Mouse (Mus musculus) hematopoietic stem cell, adult 5-6 weeks (primary cell): ENCODE measurements around the gene Gstm4. TPM values are rescaled to one million over a fixed set of nuclear protein-coding genes. Genes with fewer than 3 reads are reported as not detected.

Source experiments
- ATAC-seq, 2 experiments: fragments of 125-278 bp in 1 of 2; replicated peaks in 1 of 2; 2 replicates each; pipeline ENCODE4 v1.8.0; 2016 to 2017; ENCODE audit warnings: inconsistent platforms in 2 of 2, mild to moderate bottlenecking in 2 of 2, moderate number of reproducible peaks in 2 of 2, low read depth in 1 of 2, moderate TSS enrichment in 1 of 2; ENCODE audit not compliant: low FRiP score in 2 of 2, poor library complexity in 2 of 2, severe bottlenecking in 2 of 2, insufficient read depth in 1 of 2, low TSS enrichment in 1 of 2
- total RNA-seq: library from RNA; stranded (forward); fragments of 172-1452, 232-1000 nt; gene quantifications from 2 replicates; pipeline ENCODE4 v1.2.3, GENCODE M21; 2017

Gstm4 gene
- total RNA-seq, 1 experiment from 2014 or later, result 13.1 TPM

DNA sequence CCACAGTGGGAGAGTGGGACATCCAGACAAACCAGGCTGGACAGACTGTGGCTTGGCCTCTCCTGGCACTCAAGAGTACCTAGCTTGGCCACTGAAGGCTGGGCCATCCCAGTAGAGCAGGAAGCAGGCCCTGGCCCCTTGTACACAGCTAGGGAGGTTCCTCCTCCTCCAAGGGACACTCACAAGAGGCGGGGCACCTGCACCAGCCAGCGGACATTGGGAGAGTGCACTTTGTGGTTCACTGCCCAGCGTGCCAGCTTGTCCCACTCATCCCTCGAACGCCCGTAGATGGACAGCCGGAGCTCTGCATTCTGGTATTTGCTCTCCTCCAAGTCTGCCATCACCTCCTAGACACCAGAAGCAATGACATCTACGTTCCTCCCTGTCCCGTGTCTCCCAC lies 32.1 kb upstream of the Gstm4 start:
- ATAC-seq, result no peak

DNA sequence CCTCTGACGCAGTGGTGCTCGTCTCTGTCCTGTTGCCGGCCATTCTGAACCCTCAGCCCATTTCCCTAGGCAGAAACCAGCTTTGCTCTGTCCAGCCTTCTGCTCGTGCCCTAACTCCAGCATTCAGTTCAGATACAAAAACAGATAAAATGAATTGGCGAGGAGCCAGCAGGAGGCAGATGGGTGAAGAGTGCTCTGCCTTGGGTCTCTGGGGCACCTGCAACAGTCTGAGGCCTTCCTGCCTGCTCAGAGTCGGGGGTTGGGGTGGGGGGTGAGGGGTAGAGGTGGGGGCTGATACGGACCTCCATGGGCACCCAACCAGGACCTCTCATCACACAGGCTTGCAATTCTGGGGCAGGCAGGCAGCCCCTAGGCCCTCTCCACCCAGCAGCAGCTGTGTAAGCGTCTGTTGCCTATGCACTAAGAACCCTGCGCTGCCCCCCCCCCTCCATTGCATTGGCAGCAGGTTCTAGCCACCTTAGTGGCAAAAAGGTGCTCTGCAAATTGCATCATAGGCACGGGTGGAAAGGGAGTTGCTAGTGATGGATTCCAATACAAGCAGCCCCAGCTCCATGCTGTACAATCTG lies 28.4 kb upstream of the Gstm4 start:
- no peak for ATAC-seq

DNA sequence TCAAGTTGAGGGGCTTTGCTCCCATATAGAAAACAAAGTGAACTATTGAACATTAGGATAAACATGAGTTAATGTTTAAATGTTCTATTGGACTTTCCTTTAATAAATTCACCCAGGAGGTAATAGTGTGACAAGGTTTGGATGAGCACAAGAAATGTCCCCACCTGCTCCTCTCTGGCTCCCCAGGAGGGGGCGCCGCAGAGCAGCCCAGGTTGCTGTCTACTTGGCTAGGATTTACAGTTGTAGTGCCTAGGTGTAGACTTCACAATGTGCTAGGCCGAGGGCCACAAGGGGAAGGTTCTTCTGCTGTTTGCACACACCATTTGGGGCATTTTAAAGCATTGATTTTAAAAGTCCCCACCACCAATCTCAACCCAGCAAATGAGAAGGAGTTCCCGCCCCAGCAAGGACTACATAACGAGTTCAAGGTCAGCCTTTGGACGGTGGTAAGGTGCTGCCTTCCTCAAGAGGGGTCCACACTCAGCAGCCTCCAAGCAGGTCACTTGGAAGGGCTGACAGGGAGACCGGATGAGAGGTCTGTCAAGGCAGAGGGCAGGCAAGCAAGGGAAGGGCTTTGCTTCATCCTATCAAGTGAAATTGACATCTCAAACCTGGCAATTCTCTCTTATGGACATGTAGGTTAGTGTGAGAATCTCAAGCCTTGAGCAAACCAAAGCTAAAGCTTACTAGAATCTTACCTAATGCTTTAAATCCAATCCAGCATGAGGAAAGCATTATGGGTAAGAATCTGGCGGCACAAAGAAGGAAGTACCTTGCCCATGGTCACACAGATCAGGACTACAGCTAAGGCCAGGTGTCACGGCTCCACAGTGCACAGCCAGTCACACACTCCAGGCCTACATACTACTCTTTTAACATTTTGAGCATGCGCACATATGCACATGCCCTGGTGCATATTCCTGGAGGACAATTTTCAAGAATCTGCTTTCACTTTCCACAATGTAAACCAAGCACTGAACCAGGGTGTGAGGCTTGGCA lies 25.9 kb upstream of the Gstm4 start:
- peak; percentile 66 to 79; a peak in 3 of 4 replicates for ATAC-seq

DNA sequence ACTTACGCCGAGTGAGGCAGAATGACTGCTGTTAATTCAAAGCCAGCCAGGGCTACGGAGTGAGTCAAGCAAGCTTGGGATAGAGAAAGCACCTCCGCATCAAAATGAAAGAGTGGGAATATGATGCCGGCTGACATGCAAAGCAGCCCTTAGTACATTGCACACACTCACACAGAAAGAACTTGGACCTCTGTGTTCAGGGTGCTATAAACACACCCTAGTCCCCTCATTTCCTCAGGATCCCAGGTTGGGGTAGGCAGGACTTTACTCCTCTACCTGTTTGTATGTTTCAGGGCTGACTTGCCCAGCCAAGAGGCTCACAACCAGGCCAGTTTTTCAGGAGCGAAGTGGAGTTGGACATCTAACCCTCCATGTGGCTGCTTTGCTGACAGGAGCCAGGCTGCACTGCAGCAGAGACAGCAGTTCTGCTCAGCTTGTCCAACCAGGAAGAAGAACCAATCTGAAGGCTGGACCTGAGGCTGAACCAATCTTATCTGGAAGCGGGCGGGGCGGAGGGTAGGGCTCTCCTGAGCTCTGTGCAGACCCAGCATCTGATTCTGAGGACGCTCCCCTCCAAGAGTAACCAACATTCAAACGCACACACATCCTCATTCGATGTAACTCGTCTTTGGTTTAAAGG lies 24.7 kb upstream of the Gstm4 start:
- no peak for ATAC-seq

DNA sequence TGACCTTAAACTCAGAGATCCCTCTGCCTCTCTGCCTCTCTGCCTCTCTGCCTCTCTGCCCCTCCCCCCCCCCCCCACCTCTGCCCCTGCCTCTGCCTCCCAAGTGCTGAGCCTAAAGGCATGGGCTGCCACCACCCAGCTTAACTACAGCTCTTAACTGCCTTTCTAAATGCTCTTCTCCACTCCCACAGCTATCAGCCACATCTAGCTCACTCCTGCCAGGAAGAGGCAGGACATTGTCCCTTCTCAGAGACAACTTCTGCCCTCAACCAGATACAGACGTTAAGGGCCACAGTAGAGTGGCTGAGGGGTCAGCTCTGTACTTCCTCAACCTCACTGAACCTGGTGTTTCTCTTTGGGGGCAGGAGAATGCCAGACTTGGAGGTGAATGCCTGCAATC lies 24.1 kb upstream of the Gstm4 start:
- no peak for ATAC-seq

DNA sequence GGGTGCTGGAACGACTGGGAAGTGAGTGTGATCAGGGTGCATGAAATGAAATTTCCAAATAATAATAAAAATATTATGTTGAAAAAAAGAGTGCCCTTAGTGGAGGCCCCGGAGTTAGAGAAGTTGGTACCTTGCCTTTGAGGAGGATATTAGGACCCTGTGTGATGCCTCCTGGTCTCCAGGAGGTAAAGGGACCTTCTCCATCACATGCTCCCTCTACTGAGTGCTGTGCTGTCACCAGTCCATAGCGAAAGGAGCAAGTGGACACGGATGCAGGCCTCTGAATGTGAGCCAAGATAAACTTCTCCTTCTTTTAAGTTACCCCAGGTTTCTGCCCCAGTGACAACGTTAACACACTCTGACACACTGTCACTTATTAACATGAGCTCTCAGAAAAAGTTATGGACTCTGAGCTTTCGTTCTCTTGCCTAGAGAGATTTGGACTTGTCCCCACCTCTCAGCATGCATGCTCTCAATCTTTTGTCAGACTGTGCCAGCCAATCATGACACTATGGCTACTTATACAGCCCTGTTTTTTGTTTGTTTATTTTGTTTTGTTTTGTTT lies 22.8 kb upstream of the Gstm4 start:
- ATAC-seq, result no peak

DNA sequence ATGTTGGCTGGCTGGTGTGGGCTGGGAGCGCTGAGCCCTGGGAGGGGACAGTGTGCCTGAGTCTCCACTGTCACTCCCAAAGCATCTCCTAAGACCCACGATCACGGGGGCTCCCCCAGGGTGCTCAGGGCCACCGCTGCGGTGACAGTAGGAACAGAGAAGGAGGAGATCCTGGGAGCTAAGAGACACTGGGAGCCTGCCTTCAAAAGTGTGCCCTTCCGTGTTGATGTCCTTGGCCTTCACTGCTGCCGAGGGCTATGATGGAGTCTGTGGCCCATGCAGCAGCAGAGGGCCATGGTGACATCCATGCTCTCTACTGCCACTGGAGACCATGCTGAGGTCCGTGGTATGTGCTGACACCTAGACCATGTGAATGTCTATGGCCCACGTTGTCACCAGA lies 20.9 kb upstream of the Gstm4 start:
- ATAC-seq, result no peak

DNA sequence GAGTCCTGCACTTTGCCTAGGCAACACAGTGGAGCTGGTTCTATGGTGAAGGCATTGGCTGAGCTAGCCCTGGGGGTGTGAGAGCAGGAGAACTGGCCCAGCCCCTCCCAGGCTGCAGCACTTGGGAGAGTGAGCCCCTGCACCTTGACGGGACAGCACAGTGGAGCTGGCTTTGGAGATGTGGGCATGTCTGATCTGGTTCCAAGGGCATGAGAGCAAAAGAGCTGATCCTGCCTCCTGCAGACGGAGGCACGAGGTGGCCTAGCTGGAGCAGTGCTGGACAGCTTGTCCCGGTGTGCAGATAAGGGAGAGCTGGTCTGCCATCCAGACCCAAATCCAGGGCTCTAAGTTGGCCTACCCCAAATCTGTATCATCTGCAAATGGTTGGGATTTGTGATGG lies 20.0 kb upstream of the Gstm4 start:
- no peak for ATAC-seq

DNA sequence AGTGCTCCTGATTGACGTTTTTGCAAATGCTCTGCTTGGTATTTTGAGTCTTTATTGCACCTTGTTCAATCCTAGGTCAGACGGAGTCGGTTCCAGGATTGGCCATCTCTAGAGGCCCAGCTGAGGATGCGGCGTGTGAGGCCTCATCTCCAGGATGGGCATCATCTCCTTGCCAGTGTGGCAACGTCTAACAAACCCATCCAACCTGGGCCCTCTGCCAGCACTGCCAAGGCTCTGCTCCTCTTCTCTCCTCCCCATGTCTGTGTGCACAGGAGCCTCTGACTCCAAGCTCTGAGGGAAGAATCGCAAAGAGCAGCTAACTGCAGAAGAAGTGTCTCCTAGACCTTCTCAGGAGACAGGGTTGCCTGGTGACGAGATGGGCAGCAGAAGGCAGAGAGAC lies 18.0 kb upstream of the Gstm4 start:
- no peak for ATAC-seq

DNA sequence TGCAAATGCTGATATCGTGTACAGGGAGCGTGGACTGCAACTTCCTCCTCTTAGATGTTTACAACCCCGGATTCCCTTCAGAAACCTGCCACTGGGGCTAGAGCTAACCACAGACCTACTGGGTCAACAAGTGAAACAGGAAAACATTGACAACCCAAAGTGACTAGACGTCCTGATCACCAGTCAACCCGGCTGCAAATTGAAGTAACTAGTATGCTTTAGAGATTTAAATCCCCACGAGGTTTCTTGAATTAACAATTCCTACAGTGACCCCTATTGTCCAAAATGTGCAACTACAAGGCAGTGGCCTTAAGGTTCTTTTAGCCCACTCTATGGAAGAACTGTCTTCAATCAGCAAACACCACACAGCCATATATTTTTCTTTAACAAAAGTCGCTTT lies 16.7 kb upstream of the Gstm4 start:
- peak; percentile 63 to 73 for ATAC-seq

DNA sequence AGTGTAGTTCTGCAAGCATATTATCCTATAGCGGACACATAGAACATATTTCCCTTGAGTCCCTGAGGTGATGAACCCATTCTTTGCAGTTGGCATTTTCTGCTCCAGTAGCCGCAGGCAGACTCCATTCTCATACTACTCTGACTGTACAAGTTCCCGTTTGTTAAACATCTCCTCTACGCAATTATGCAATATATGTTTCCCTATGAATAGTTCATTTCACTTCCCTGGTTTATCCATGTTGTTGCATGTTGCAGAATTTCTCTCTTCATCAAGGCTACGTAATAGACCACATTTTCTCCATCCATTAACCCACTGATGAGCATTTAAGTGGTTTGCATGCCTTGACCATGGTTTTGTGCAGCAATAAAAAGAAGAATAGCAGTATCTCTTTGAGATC lies 5.8 kb upstream of the Gstm4 start:
- peak in 1 of 2 experiments; percentile 36; a peak in 1 of 4 replicates for ATAC-seq

DNA sequence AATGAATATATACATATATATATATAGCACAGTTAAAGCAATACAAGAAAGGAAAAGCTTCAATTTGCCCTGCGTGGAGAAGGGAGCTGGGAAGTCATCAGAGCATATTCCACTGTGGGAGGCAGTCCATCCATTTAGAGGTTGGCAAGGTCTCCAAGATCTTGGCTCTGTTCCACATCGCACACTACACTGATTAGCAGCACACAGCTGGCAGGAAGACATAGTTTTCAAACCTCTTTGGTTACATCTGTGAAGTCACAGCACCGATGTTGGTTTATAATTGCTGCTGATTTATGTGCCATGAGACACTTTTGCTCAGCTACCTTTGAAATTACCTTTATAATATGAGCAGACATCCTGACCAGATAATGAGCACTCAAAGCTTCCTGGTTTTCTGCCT lies 3.6 kb upstream of the Gstm4 start:
- ATAC-seq, result no peak

DNA sequence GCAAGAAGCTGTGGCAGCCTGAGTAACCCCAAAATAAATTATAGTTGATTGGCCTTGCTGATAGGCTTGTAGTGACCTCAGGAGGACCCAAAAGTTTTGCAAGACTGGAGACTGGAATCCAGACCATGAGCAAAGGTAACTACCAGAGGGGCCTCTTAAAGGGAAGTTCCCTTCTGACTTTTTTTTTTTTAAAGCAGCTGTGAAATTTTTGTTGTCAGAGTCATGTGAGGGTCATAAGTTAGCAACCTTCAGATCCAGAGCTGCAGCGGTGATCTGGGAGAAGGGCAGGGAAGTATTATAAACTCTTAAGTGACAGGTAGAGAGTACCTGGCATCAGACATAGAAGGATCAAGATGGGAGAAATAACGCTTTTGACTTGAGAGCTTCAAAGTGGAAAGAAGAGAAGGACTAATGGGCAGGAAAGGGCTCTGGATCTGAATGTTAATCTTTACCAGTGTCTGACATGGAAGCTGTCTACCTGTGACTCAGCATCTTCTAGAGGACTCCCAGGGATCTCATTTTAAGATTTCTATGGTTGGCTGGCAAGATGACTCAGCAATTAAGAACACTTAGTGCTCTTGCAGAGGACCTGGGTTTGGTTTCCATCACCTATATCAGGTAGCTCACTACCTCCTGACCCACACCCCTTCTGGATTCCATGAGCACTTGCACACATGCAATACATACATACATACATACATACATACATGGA lies 2.4 kb upstream of the Gstm4 start:
- no peak for ATAC-seq

DNA sequence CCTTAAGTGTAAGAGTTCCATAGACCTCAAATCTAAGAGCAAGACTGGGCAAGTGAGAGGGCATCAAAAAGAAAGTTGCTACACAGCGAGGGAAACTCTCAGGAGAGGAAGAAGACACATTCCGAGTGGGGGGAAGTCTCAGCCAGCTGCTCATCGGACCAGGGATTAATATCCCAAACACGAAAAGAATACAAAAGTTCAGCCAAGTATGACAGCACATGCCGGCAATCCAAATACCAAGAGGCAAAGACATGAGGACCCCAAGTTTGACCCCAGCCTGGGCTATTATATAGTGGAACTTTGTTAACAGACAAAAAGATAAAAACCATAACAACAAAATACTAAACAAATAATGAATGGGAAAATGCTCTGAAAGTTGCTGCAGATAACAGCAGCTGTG lies 11.5 kb downstream of the Gstm4 start:
- no peak for ATAC-seq

DNA sequence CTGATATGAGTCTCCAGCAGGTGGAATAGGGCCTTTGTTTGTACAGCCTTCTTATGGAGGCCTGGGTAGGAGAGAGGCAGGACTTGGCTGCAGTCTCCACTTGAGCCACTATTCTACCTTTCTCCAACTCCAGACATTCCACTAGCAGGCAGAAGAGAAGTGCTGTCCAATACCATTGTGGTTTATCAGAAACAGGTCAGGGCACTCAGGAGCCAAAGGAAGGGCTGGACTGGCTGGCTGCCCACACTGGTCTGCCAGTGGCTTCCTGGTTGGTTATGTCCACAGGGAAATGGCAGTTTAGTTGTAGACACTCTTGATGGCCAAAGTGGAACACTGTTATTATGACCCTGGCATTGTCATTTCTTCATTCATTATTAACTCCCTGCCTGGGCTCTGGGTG lies 12.6 kb downstream of the Gstm4 start:
- ATAC-seq, result no peak

DNA sequence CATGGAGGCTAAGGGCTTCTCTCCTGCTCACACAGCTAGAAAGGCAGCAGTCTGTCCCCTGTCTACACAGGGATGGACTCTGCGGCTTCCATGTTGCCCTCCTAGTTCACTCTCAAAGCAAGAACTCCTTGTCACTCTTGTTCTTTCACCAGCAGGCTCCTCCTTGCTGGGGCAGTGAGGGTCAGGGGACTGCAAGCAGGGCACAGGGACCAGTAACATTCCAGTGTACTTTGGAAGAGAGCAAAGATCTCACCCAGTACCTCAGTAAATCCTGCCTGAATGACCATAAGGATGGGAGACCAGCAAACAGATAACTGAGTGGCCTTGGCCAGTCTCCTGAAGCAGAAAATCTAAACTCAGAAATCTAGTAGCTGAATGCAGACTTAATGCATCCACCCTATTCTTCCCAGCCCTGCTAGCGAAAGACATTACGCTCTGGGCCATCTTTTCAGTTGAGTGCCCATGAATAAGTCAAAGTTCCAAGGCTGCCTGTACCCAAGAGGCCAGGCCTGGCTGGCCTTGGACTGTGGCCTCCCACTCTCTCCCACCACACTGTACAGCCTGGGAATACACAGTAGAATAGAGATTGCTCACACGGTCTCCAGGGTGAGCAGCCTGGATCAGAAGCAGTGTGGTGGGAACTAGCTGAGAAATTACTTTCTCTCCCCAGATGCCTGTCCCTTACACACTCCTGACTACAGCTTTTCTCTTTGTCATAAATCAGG lies 15.9 kb downstream of the Gstm4 start:
- ATAC-seq, result no peak

DNA sequence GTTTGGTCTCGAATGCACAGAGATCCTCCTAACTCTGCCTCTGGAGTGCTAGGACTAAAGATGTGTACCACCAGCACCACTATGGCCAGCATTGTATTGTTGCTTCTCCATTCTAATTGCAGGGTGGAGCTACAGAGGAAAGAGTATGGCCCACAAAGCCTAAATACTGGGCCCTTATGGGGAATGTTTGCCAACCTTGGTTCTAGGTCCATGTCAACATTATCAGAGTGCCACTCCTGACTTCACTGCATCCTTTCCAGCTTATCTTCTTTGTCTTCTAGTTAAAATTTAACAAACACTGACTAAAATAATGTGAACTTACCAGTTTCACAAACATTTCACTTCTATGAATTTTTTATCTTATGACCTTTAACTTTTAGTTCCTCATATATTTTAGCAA lies 18.1 kb downstream of the Gstm4 start:
- no peak for ATAC-seq
